Mouse (Mus musculus) G1E (cell line): ENCODE data around the gene Lrrfip1.

ENCODE experiments used
- CTCF ChIP-seq: IDR thresholded peaks from 2 replicates; pipeline ENCODE4 v1.5.1; 2012; ENCODE audit warnings: low read depth, low read length, inconsistent platforms, mixed read lengths
- GATA1 ChIP-seq: IDR thresholded peaks from 2 replicates; pipeline ENCODE4 v1.6.1; 2012; ENCODE audit warnings: borderline replicate concordance, low read length, inconsistent platforms, mixed read lengths
- GATA2 ChIP-seq: IDR thresholded peaks from 2 replicates; pipeline ENCODE4 v1.6.1; 2012; ENCODE audit warnings: low read depth, low read length, inconsistent platforms, borderline replicate concordance
- TAL1 ChIP-seq: conservative IDR thresholded peaks from 2 replicates; pipeline ENCODE4 v1.6.1; 2012; ENCODE audit warnings: low read depth, low read length, inconsistent platforms, mixed read lengths

DNA sequence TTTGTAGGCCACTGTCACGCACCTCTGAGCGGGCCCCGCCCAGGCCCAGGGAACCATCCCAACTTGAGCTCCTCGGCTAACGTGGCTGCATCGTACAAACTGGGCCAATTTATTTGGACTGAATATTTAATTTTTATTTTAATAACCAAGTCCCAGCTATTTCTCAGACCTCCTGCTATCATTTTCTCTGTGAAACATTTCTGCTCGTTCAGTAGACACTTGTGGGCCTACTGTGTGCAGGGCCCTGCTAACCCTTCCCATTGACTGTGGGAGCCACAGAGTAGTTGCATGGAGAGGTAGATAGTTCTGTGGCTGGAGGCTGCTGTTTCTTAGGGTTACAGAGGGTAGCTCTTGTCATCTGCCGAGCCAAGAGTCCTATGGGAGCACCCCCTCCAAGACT, 72.0 kb downstream of the Lrrfip1 start:
- no peak for TF ChIP-seq GATA1
- TF ChIP-seq TAL1 = no peak
- TF ChIP-seq CTCF = no peak
- TF ChIP-seq GATA2 = no peak
